Mouse (Mus musculus): ENCODE measurements around the gene Cgref1. TPM values are rescaled to one million over a fixed set of nuclear protein-coding genes. Genes with fewer than 3 reads are reported as not detected.

The Cgref1 gene
- under 1 TPM; 0.39 to 0.45 TPM for total RNA-seq (2021)
- long read RNA-seq, experiment 1, partial matches to known transcripts, result 0 of 2 reads
- long read RNA-seq, experiment 1, other reads (novel, unspliced or antisense), result 0 of 2 reads
- long read RNA-seq, experiment 2, result 0 reads

DNA sequence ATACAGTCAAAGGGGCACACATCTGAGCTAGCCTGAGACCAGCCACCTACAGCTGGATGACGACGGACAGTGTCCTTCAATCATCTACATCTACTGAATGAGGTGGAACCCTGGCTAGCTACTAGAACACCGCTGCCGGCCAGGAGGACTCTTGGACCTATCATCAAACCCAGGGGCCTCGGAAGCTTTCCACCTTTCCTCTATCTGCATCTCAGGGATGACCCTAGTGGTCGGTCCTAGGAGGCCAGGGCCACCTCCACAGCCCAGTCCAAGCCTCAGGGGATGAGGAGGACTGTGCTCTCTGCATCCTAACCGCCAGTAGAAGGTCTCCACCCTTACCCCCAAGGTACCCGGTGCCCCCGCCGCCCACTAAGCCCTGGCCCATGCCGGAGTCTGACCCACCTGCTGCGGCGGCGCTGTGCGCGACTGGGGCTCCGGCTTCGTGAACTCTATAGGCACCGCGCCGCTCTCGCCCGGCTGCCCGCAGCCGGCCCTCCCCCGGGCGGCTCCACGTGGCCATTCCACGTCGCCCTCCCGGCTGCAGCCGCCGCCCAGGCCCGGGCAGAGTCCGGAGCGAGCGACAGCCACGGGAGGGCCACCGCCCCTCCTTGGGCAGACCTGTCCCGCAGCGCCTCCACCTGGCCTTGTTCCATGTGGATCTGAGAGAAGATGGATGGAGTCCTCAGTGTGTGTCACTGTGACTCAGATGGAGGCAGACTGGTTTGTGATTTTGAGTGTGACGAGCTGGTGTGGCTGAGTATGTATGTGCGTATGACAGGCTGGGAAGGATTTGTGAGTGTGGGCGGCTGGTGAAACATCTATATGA, at the start of gene Cgref1:
TSS of gene Cgref1 (minus strand) at position 636 of the 826 bp plus-strand sequence.
- intact Hi-C loops (cut with DNase I), result no loop called here
- DNase-seq, result peak; percentile 46 to 64

DNA sequence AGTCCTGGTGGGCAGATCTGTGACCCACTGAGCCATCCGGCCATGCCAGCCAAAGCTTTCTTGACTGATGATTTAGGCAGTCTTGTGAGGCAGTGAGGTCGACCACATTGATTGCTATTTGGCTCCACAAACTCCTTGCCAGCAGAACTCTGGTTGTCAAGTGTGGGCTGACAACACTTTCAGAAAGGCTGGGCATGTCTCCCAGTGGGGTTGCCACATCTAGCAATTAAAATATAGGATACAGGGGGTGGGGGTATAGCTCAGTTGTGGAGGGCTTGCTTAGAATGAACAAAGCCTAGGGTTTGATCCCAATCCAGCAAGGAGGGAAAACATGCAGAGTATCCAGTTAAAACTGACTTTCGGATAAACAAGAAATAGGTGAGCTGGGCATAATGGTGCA, 48.7 kb upstream of the Cgref1 start:
- intact Hi-C loops (cut with DNase I), result loop anchor here (2.0 kb wide), 1 partner anchor 63 kb away; no protein-coding TSS in a partner anchor
- DNase-seq, result no peak

DNA sequence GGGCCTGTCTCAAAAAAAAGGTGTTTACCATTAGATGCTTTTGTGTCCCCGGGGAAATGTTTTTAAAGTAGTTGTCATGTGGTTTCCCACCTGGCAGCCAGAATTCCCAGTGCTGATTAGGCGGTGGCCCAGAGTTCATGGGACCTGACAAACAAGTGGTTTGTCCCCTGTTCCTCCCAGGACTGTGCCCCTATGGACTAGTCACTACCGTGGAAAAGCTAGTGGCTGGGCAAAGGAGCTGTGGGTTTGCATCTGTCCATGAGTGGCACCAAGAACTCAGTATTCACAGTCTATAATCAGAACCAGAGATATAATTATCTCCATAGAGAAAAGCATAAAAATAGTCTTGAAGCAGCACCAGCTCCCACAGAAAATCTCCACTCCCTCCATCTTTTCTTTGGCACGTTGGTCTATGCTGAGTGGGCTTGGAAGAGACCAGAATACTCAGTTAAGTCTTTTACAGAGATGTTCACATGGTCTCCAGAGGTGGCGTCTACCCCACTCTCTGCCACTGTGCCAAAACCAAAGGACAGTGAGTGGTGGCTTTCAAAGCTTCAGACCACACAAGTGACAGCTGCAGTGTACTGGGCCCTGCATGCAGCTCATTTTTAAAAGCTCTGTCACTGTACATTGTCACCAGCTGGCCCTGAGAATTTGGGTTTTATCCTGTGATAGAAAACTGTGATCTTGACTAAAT, 47.7 kb upstream of the Cgref1 start:
- DNase-seq, result no peak
- intact Hi-C loops (cut with DNase I), result no loop called here

DNA sequence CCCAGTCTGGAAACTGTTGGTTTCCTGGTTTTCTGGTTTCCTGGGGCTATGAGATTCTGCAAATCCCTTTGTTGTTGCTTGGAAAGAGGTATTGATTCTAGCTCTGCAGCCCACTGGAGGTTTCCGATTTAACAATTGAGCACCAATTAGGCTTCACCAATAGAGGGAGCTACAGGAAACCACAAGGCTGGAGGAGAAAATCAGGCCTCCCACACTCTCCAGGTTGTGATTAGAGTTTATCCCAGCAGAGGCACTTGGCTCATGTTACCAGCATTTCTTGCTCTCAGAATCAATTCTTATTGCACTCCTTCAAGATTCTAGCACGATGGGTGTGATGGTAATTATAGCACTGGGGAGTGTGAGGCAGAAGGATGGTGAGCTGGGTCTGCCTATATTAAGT, 37.0 kb upstream of the Cgref1 start:
- intact Hi-C loops (cut with DNase I), result no loop called here
- no peak for DNase-seq

DNA sequence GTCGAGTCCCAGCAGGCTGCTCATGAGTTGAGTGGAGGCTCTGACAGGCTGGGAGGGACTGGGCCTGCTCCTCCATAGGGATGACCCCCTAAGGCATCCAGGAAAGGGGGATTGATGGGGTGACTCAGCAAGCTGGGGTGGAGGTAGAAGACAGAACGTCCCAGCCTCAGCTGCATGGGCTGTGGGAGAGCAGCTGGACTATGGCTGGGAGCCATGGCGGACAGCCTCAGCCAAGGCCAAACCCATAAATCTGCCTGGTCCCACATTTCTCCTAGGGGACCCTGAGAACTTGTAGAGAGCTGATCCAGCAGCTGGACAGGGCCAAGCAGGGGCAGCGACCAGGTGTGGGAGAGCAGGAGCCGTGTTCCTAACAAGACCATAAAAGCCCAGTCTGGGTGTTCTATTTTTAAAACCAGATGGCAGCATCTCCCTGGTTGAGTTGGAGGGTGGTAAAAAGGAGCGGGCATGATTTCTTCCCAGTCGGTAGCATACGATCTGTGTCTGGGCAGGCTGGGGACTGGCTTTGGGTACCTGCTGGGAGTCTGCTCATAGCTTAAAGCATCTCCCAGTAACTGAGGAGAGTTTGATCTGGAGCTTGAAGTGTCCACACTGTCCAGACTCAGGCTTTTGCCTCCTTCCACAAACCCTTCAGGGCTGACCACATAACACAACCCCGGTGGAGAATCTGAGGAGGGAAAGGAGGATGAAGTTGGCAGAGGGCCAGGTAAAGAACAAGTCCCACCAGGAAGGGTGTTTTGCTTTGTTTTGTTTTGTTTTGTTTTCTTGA, 29.7 kb upstream of the Cgref1 start:
- peak; percentile 65 to 69 for DNase-seq
- intact Hi-C loops (cut with DNase I), result no loop called here

DNA sequence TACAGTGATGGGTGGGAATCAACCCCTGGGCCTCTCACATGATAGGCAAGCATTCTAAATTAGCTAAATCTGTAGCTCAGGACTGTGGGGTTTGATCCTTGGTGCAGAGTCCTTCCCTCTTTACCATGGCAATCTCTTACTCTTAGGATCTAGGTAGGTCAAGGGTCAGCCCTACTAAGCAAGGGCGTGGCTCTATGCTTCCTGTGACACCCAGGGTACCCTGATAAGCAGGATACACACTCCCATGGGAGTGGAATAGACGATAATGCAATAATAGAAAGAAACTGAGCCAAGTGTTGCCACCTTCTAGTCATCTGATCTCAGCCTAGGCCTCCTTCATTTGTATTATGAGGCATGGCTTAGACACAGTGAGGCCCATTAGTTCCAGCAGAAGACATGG, 24.0 kb upstream of the Cgref1 start:
- intact Hi-C loops (cut with DNase I), result no loop called here
- DNase-seq, result no peak

DNA sequence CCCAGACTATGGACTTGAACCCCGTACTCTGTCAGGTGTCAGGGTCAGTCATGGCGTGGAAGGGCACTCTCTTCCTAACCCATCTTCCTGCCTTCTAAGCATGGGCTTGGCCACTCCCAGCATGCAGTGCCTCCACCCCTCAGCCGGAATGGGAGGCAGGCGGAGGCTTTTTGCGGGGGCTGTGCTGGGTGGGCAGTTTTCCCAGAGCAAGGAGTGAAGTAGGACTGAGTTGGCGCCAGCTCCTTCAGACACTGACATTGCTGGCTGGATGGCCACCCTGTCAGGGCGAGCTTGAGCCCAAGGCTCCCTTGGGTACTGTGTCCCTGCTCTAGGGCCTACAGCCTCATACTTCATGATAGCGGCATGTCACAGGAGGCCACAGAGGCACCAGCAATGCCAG, 23.0 kb upstream of the Cgref1 start, which contains the start of gene Tcf23:
TSS of gene Tcf23 (plus strand) at position 247 of the 400 bp plus-strand sequence.
- intact Hi-C loops (cut with DNase I), result no loop called here
- peak; percentile 64 to 71 for DNase-seq

DNA sequence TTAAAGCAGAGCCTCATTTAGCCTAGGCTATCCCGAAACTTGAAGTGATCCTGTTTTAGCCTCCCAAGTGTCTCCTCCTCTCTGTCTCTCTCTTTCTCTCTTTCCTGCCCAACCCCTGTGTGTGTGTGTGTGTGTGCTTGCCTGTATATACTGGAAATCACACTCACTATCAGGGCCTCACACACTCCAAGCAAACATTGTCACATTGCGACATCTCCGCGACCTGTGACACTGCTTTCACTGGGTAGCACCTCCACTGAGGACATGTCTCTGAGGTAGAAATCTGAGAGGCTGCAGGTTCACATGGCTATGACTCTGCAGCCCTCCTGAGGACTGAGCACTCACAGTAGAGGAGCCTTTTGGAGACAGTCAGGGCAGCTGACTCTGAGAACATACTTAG, 20.8 kb upstream of the Cgref1 start:
- DNase-seq, result no peak
- intact Hi-C loops (cut with DNase I), result no loop called here

DNA sequence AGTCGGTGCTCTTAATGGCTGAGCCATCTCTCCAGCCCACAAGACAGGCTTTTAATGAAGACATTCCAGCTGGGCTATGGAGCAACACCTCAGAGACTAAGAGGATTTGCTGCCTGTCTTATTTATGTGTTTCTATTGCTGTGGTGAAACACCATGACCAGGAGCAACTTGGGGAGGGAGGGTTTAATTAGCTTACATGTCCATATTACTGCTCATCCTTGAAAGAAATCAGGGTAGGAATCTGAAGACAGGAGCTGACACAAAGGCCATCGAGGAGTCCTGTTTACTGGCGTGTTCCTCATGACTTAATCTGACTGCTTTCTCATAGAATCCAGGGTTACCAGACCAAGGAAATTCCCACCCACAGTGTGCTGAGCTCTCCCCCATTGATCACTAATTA, 18.5 kb upstream of the Cgref1 start:
- DNase-seq, result no peak
- intact Hi-C loops (cut with DNase I), result no loop called here

DNA sequence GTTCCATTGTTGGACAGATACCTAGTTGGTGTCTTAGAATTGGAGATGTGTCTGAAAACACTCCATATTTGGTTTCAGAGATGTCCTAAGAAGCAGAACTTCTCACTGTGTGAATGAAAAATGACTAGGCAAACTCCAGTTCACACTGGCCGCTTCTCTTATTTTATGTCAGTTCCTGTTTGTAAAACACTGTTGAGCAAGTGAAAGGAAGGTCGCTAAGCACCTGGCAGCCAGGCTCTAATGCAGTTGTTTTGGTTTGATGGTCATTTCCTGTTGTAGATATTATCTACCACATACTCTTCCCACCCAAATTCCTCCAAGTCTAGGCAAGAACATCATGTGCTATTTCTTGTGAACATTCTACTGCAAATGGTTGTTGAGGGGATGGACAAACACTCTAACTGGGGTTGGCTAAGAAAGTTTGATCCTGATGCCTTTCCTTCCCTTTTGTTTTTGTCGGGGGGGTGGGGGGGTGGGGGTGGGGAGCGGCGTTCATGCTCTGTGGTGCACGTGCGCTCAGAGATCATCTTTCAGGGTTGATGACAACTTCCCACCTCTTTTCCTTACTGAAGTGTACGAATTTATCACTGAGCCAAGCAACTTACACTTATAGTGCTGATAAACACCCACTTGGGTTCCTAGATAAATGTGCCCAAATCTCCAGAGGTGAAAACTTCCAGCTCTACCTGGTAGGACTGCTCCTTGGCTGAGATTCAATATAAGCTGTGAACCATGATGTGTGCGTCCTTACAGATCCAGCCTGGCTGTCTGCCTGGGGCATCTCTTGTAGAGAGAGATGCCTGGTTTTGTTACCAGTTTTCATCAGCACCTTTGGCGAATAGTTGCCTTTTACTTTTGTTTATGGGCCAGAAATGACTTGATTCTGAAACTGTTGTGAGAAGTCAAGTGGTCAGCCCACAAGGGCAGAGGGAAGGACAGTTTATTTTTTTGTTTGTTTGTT, 16.4 kb upstream of the Cgref1 start:
- DNase-seq, result no peak
- intact Hi-C loops (cut with DNase I), result loop anchor here (2.0 kb wide), 1 partner anchor 87 kb away; the partner anchor contains the start of genes Atraid and Slc5a6

DNA sequence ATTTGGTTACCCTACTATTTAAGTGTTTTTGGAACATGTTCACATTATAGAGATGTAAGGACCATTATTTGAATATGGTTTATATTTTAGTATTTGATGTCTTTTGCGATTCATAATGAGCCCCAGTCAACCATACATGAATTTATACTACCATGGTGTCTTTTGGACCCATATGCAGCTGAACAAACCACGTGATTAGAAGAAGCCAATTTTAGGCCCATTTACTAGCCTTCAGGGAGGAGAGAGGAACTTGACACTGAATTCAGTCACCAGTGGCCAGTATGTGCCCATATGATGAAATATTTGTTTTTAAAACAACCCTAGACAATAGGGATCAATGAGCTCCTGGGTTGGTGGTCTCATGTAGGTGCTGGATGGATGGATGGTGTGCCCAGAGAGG, 15.4 kb upstream of the Cgref1 start:
- DNase-seq, result no peak
- intact Hi-C loops (cut with DNase I), result loop anchor here (2.0 kb wide), 1 partner anchor 88 kb away; the partner anchor contains the start of genes Atraid and Slc5a6

DNA sequence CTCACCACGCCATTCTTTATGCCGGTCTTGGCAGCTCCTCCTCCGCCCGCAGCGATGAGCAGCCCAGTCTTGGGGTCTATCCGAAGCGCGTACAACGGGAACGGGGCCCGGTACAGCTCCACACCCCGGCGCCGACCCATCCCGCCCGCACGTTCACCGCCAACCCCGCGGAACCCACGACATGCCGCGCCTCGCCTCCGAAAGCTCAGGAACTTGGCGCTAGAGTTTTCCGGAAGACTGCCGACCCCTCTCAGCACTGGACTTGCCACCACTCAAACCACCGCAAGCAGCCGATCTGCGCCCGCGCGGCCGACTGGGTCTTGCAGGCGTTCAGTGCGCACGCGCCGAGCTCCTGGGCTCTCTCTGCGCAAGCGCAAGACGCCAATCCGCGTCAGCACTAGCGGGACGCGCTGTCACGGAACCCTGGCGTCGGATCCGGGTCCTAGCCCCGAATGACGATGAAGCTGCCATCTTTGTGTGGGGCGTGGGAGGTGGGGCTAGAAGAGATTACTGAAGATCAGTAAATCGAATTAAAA, 14.6 kb upstream of the Cgref1 start, which contains the start of gene Preb:
TSS of gene Preb (minus strand) at position 396 of the 536 bp plus-strand sequence.
- intact Hi-C loops (cut with DNase I), result loop anchor here (2.0 to 5.0 kb wide), 2 partner anchors 38 to 89 kb away; partner anchors contain the start of genes Atraid, Khk and Slc5a6
- peak; percentile 99 for DNase-seq

DNA sequence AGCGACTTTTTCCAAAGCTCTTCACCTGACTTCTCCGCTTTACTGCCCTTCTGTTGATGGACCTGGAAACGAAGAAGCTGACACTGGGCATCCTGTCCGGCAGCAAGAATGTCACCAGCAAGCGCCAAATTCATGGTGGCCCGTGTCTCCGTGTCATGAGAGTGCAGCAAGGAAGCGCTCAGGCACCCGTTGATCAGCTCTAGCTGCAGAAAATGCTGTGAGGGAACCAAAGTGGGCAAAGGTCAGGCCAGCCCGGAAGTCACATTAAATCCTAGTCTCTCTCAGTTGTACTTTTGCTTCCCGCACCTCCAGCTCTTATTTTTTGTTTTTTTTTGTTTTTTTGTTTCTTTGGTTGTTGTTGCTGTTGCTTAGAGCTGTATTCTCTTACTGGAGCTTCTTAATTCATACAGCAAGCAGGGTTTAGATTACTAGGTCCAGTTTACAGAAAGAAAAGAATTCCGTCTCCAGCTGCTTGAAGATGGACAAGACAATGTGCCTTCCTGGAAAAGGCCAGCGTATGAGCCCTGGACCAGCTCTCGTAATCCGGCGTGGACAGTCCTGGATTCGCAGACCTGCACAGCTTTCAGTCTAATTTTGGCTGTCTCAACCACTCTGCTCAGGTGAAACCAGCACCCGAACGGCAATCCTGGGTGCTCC, 13.9 kb upstream of the Cgref1 start:
- DNase-seq, result no peak
- intact Hi-C loops (cut with DNase I), result loop anchor here (5.0 kb wide), 1 partner anchor 37 kb away; the partner anchor contains the start of gene Khk

DNA sequence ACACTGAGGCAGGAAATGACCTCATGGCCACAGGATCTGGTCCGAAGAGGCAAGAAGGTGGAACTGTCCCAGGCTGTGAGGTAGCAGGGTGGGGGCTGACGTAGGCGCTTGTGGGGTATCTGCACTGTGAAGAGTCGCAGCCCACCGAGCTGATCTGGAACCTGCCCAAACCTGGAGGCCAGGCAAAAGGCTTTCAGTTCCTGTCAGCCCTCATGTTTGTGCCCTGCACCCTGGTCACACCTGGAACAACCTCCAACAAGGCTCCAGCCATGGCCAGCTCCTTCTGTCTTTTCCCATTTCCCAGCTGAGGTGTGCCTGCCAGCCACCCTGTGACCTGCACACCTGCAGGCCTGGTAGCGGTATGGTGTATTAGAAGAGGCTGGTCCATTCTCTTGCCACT, 12.5 kb upstream of the Cgref1 start:
- intact Hi-C loops (cut with DNase I), result loop anchor here (5.0 kb wide), 1 partner anchor 36 kb away; the partner anchor contains the start of gene Khk

DNA sequence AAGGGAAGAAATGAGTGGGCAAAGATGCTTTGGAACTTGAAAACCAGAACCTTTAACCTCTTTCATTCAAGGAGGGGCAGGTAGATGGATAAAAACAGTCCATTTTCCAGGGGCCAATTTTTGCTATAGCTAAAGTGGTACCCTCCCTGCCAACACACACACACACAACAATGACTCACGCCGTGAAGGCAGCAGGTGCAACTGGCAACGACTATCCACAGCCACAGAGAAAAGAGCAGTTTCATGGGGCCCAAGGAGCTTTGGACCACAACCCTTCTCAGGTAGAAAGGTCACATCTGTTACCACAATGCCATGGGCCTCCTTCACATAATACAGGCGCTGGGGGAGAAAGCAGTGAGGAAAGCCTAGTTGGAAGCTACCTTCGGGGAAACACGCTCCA, 10.4 kb upstream of the Cgref1 start:
- DNase-seq, result no peak
- intact Hi-C loops (cut with DNase I), result loop anchor here (5.0 kb wide), 1 partner anchor 33 kb away; the partner anchor contains the start of gene Khk

More for the DNA sequence above, 12.5 kb upstream of the Cgref1 start:
- DNase-seq, result no peak

DNA sequence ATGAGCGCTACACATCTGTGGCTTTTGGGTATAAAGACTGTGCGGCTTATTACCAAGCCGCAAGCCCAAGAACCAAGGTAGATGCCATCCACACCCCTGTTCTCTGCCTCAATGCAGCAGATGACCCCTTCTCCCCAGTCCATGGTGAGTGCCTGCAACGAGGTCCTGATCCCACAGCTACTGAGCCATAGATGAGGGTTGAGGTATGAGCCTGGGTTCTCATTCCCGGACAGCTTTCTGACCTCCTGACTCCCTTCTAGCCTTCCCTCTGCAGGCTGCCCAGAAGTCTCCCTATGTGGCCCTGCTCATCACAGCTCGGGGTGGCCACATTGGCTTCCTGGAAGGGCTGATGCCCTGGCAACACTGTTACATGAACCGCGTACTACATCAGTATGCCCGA, 9.2 kb upstream of the Cgref1 start:
- intact Hi-C loops (cut with DNase I), result no loop called here
- no peak for DNase-seq

DNA sequence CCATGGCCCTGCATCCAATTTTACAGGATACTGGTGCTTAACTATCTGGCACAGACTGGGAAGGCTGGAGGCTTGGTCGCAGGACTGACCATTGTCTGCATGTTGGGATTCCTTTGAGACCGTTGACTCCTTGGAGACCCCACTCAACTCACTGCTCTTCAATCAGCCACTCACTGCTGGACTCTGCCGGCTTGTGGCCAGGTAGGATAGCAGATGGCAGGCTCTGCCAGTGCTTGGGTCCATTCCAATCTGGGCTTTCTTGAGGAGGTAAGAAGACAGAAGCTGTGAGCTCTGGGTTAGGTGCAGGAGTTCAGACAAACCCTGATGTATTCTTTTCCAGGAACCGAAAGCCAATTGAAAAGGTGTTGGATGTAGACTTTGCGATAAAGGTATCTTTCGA, 8.7 kb upstream of the Cgref1 start:
- intact Hi-C loops (cut with DNase I), result no loop called here
- DNase-seq, result no peak

DNA sequence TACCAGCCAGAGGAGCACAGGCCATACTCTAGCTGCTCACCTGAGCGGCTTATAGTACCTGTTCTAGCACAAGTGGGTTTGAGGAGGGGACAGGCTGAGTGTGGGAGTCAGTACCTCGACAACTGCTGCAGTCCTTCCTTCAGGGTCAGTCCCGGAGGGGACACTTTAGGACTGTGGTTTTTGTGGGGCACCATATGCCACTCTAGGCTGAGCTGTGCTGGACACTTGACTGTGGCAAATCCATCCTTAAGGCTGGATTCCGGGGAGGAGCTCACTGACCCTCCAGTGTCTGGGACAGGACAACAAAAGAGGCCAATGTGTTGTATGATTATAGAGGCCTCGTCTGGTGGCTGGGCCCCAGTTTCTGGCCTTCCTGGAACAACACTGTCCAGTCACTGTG, 7.2 kb upstream of the Cgref1 start:
- intact Hi-C loops (cut with DNase I), result no loop called here
- no peak for DNase-seq
